Mouse (Mus musculus) stomach, postnatal 0 days (tissue): Measurements from ENCODE around the gene Cnn2. TPM values are rescaled to one million over a fixed set of nuclear protein-coding genes. Genes with fewer than 3 reads are reported as not detected.

Experiments used
- ATAC-seq: fragments of 200-750 bp; cut with Nextera tagmentation; 2 replicates; pipeline ENCODE4 v1.8.0; 2017; ENCODE audit not compliant: low FRiP score, low TSS enrichment
- DNase-seq: peaks from one replicate; pipeline ENCODE4 v3.0.0-alpha.2; 2016; ENCODE audit warnings: low spot score
- H3K27ac ChIP-seq: fragments of 300-500 bp; sonication (generic); replicated peaks from 2 replicates; pipeline ENCODE4 v1.5.1; 2014; ENCODE audit warnings: mild to moderate bottlenecking, control low read depth
- H3K27me3 ChIP-seq: fragments of 300-500 bp; sonication (generic); 2 replicates; pipeline ENCODE4 v1.6.1; 2014; ENCODE audit warnings: low read length; ENCODE audit not compliant: control insufficient read depth, insufficient read depth
- H3K36me3 ChIP-seq: fragments of 300-500 bp; sonication (generic); 2 replicates; pipeline ENCODE4 v1.6.1; 2014; ENCODE audit warnings: low read length, mixed read lengths; ENCODE audit not compliant: control insufficient read depth, insufficient read depth
- H3K4me1 ChIP-seq: fragments of 300-500 bp; sonication (generic); replicated peaks from 2 replicates; pipeline ENCODE4 v1.6.1; 2014; ENCODE audit warnings: antibody characterized with exemption; ENCODE audit not compliant: control insufficient read depth, insufficient read depth
- H3K4me2 ChIP-seq: fragments of 300-500 bp; sonication (generic); replicated peaks from 2 replicates; pipeline ENCODE4 v1.6.1; 2014; ENCODE audit warnings: low read depth, mild to moderate bottlenecking, control low read depth, moderate library complexity
- H3K4me3 ChIP-seq: fragments of 300-500 bp; sonication (generic); 2 replicates; pipeline ENCODE4 v1.5.1; 2014; ENCODE audit warnings: low read depth, low read length, control low read depth
- H3K9ac ChIP-seq: fragments of 300-500 bp; sonication (generic); 2 replicates; pipeline ENCODE4 v1.6.1; 2014; ENCODE audit warnings: mild to moderate bottlenecking, low read length, control low read depth, mixed read lengths
- H3K9me3 ChIP-seq: fragments of 300-500 bp; sonication (generic); 2 replicates; pipeline ENCODE4 v1.6.1; 2016; ENCODE audit warnings: low read length; ENCODE audit not compliant: control insufficient read depth
- CTCF ChIP-seq: IDR thresholded peaks from 2 replicates; pipeline ENCODE4 v1.5.1; 2016; ENCODE audit warnings: antibody characterized with exemption, low read depth, mild to moderate bottlenecking, moderate library complexity
- EP300 ChIP-seq: optimal IDR thresholded peaks from 2 replicates; pipeline ENCODE3; 2016; ENCODE audit warnings: antibody characterized with exemption
- WGBS: fragments of 180-500 bp; shearing (Covaris S2); extraction: QIAGEN DNeasy Blood & Tissue Kit; methylation state at CpG from one replicate; pipeline ENCODE4 v1.1.7; 2014; 5-methylcytosine and 5-hydroxymethylcytosine counted together
- polyA plus RNA-seq: library from polyadenylated mRNA; unstranded; fragments of >200 nt; fragmentation: Nextera tagmentation; extraction: Ambion mirVana; gene quantifications from 2 replicates; pipeline ENCODE4 v1.2.1, GENCODE M21; 2015

Gene Cnn2
- polyA plus RNA-seq, 1 experiment from 2014 or later = 245 TPM

GRCm38 (mm10) chr10:79989272-79989786, 945 bp downstream of the Cnn2 start:
- Histone ChIP-seq H3K27me3 (no peaks in the 10 kb centered on the region), H3K4me1 (peaks cover 2% of the 10 kb centered on the region), H3K36me3 (peaks cover 11% of the 10 kb centered on the region), H3K4me3 (peak overlapping the region; percentile 75), H3K4me2 (peak overlapping the region; percentile 90), H3K9me3 (no peaks in the 10 kb centered on the region), H3K27ac (peak overlapping the region; percentile 98), H3K9ac (peak overlapping the region; percentile 90)
- no peak for TF ChIP-seq CTCF
- TF ChIP-seq EP300 = peak; percentile 34
- DNase-seq (no peak), ATAC-seq (no peak)
- WGBS = 12% methylated on average over 8 of the region's 8 CpGs

- peak overlapping the region; percentile 98 for H3K27ac ChIP-seq
- TF ChIP-seq CTCF (no peak), EP300 (no peak)
- peak overlapping the region; percentile 75 for H3K4me3 ChIP-seq
- DNase-seq (no peak), ATAC-seq (no peak)
- no peaks in the 10 kb centered on the region for H3K9me3 ChIP-seq
- peaks cover 2% of the 10 kb centered on the region for H3K4me1 ChIP-seq
- H3K27me3 ChIP-seq = no peaks in the 10 kb centered on the region
- H3K36me3 ChIP-seq = peaks cover 15% of the 10 kb centered on the region
- 21% methylated on average over 15 of the region's 15 CpGs for WGBS
- peak overlapping the region; percentile 90 for H3K4me2 ChIP-seq
- H3K9ac ChIP-seq = peak overlapping the region; percentile 90
Observed at GRCm38 (mm10) chr10:79989870-79990269, 1.5 kb downstream of the Cnn2 start.

- no peaks in the 10 kb centered on the region for H3K9me3 ChIP-seq
- peak overlapping the region; percentile 90 for H3K4me2 ChIP-seq
- ATAC-seq (no peak), DNase-seq (no peak)
- TF ChIP-seq EP300 = no peak
- TF ChIP-seq CTCF = no peak
- H3K4me3 ChIP-seq = peak overlapping the region; percentile 75
- no peak overlapping the region for H3K27ac ChIP-seq
- H3K27me3 ChIP-seq = no peaks in the 10 kb centered on the region
- H3K4me1 ChIP-seq = peaks cover 2% of the 10 kb centered on the region
- peaks cover 17% of the 10 kb centered on the region for H3K36me3 ChIP-seq
- WGBS = 64% methylated on average over 12 of the region's 12 CpGs
- no peak overlapping the region for H3K9ac ChIP-seq
Observed at GRCm38 (mm10) chr10:79991099-79991498, 2.7 kb downstream of the Cnn2 start.

GRCm38 (mm10) chr10:79991548-79991947, 3.2 kb downstream of the Cnn2 start:
- no peak for ATAC-seq
- Histone ChIP-seq H3K4me2 (no peak overlapping the region), H3K27ac (no peak overlapping the region), H3K27me3 (no peaks in the 10 kb centered on the region), H3K9me3 (no peaks in the 10 kb centered on the region), H3K36me3 (peaks cover 17% of the 10 kb centered on the region), H3K4me1 (no peaks in the 10 kb centered on the region; the same call in 1 of the 2 replicates), H3K4me3 (peak overlapping the region; percentile 10; the same call in 1 of the 2 replicates), H3K9ac (no peak overlapping the region)
- TF ChIP-seq CTCF = peak; percentile 57
- TF ChIP-seq EP300 = no peak
- DNase-seq = no peak
- WGBS = 84% methylated on average over 6 of the region's 6 CpGs

- 0 out of 2 replicates have a peak overlapping the region, but pooled peaks have one; percentile 13 for H3K9ac ChIP-seq
- H3K4me3 ChIP-seq = no peak overlapping the region
- ATAC-seq = no peak
- H3K9me3 ChIP-seq = no peaks in the 10 kb centered on the region
- WGBS = 75% methylated on average over 16 of the region's 16 CpGs
- no peak overlapping the region for H3K27ac ChIP-seq
- peak; percentile 76 for DNase-seq
- H3K4me1 ChIP-seq = no peaks in the 10 kb centered on the region
- no peaks in the 10 kb centered on the region for H3K27me3 ChIP-seq
- TF ChIP-seq EP300 (no peak), CTCF (no peak)
- peaks cover 17% of the 10 kb centered on the region for H3K36me3 ChIP-seq
- no peak overlapping the region for H3K4me2 ChIP-seq
Observed at GRCm38 (mm10) chr10:79994397-79995115, 6.2 kb downstream of the Cnn2 start.

GRCm38 (mm10) chr10:79995636-79996035, 7.3 kb downstream of the Cnn2 start:
- Histone ChIP-seq H3K4me1 (no peaks in the 10 kb centered on the region), H3K27ac (no peak overlapping the region), H3K27me3 (no peaks in the 10 kb centered on the region), H3K4me3 (no peak overlapping the region), H3K4me2 (no peak overlapping the region), H3K36me3 (peaks cover 17% of the 10 kb centered on the region), H3K9me3 (no peaks in the 10 kb centered on the region), H3K9ac (no peak overlapping the region)
- TF ChIP-seq CTCF (no peak), EP300 (no peak)
- no peak for ATAC-seq
- no peak for DNase-seq
- WGBS = 68% methylated on average over 1 of the region's 1 CpGs
